Mouse (Mus musculus) heart, embryonic 14.5 days (tissue): ENCODE results near the gene Nxnl1. TPM values are rescaled to one million over a fixed set of nuclear protein-coding genes. Genes with fewer than 3 reads are reported as not detected.

ENCODE experiments used
- ATAC-seq: fragments of 200-750 bp; cut with Nextera tagmentation; 2 replicates; pipeline ENCODE4 v1.8.0; 2017; ENCODE audit warnings: low read depth, moderate TSS enrichment; ENCODE audit not compliant: insufficient number of reproducible peaks, insufficient read depth, low FRiP score
- H3K27ac ChIP-seq, 2 experiments: fragments of 200-500 bp in 1 of 2; fragments of 300-500 bp in 1 of 2; sonication (generic) in 1 of 2; replicated peaks in 1 of 2; 2 replicates each; pipeline ENCODE4 v1.5.1; 2012 to 2014; ENCODE audit warnings: low read depth in 2 of 2, low read length in 2 of 2, control low read depth in 1 of 2, mild to moderate bottlenecking in 1 of 2, mixed read lengths in 1 of 2; ENCODE audit not compliant: control insufficient read depth in 1 of 2, insufficient read depth in 1 of 2
- H3K27me3 ChIP-seq: fragments of 300-500 bp; sonication (generic); 2 replicates; pipeline ENCODE4 v1.6.1; 2014; ENCODE audit warnings: mild to moderate bottlenecking, low read length, control low read depth; ENCODE audit not compliant: control insufficient read depth, insufficient read depth
- H3K36me3 ChIP-seq: fragments of 300-500 bp; sonication (generic); 2 replicates; pipeline ENCODE4 v1.6.1; 2014; ENCODE audit warnings: mild to moderate bottlenecking, control low read depth, low read length, mixed read lengths; ENCODE audit not compliant: control insufficient read depth, insufficient read depth
- H3K4me1 ChIP-seq, 2 experiments: fragments of 200-500 bp in 1 of 2; fragments of 300-500 bp in 1 of 2; sonication (generic) in 1 of 2; 2 replicates each; pipeline ENCODE4 v1.6.1; 2012 to 2014; ENCODE audit warnings: low read length in 2 of 2, control low read depth in 1 of 2, mixed read lengths in 1 of 2; ENCODE audit not compliant: control insufficient read depth in 2 of 2, insufficient read depth in 2 of 2
- H3K4me2 ChIP-seq: fragments of 300-500 bp; sonication (generic); 2 replicates; pipeline ENCODE4 v1.6.1; 2014; ENCODE audit warnings: mild to moderate bottlenecking, low read length
- H3K4me3 ChIP-seq, 2 experiments: fragments of 200-500 bp in 1 of 2; fragments of 300-500 bp in 1 of 2; sonication (generic) in 1 of 2; 2 replicates each; pipeline ENCODE4 v1.5.1; 2012 to 2014; ENCODE audit warnings: low read length in 2 of 2, mild to moderate bottlenecking in 2 of 2, control low read depth in 1 of 2, low read depth in 1 of 2, moderate library complexity in 1 of 2; ENCODE audit not compliant: control insufficient read depth in 1 of 2, insufficient read depth in 1 of 2
- H3K9ac ChIP-seq: fragments of 300-500 bp; sonication (generic); 2 replicates; pipeline ENCODE4 v1.6.1; 2014; ENCODE audit warnings: mild to moderate bottlenecking, low read length
- H3K9me3 ChIP-seq: fragments of 300-500 bp; sonication (generic); 2 replicates; pipeline ENCODE4 v1.6.1; 2016; ENCODE audit warnings: low read length, control low read depth; ENCODE audit not compliant: control insufficient read depth
- WGBS: fragments of 180-500 bp; shearing (Covaris S2); extraction: QIAGEN DNeasy Blood & Tissue Kit; methylation state at CpG from one replicate; pipeline ENCODE4 v1.1.7; 2014; 5-methylcytosine and 5-hydroxymethylcytosine counted together
- polyA plus RNA-seq: library from polyadenylated mRNA; unstranded; fragments of >200 nt; fragmentation: Nextera tagmentation; extraction: Ambion mirVana; gene quantifications from 2 replicates; pipeline ENCODE4 v1.2.1, GENCODE M21; 2014

Gene Nxnl1
- polyA plus RNA-seq, 1 experiment from 2014 or later = not detected

DNA sequence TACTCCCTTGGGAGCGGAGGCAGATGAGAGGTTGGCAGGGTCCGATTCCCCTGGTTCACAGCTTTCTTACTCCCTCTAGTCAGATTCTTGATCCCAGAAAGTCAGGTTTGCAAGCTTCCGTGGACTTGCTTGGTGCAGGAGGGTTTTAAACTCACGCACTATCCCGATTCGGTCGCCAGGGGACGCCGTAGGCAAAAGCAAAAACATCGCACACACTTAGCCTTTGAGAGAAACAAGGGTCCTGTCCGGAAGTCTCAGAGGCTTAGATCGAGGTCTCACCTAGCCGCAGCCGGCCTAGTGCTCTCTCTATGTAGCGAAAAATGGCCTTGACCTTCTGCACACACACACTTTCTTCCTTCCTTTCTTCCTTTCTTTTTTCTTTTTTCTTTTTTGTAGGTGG lies 5.0 kb downstream of the Nxnl1 start:
- Histone ChIP-seq H3K9me3 (0 out of 2 replicates have a peak, but pooled peaks cover 2% of the 10 kb centered on the region), H3K4me3 (no peak overlapping the region), H3K9ac (no peak overlapping the region), H3K27ac (no peak overlapping the region), H3K4me1 (peaks cover 6 to 13% of the 10 kb centered on the region in 2 experiments), H3K36me3 (no peaks in the 10 kb centered on the region), H3K27me3 (peaks cover 74% of the 10 kb centered on the region), H3K4me2 (no peak overlapping the region)
- ATAC-seq = no peak
- WGBS = 3% methylated on average over 15 of the region's 15 CpGs

DNA sequence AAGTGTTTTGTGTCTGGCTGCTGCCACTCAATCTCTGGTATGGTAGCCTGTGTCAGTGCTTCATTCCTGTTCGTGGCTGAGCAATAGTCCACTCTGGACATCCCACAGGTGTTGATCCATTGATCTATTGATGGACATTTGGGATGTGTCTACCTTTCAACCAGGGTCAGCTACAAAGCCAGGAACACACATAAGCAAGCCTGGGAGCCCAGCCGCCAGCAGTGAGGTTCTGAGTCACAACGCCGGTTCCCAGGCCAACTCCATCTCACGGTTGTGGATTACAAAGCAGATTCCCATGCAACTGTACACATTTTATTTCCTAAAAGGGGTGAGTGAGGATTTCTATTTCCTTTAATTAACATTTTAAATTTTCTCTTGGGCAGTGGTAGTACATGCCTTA lies 5.6 kb downstream of the Nxnl1 start:
- Histone ChIP-seq H3K36me3 (no peaks in the 10 kb centered on the region), H3K9ac (no peak overlapping the region), H3K4me1 (peaks cover 6 to 13% of the 10 kb centered on the region in 2 experiments), H3K9me3 (0 out of 2 replicates have a peak, but pooled peaks cover 2% of the 10 kb centered on the region), H3K4me2 (no peak overlapping the region), H3K27me3 (peaks cover 75% of the 10 kb centered on the region), H3K27ac (no peak overlapping the region), H3K4me3 (no peak overlapping the region)
- 83% methylated on average over 5 of the region's 5 CpGs for WGBS
- ATAC-seq = no peak

DNA sequence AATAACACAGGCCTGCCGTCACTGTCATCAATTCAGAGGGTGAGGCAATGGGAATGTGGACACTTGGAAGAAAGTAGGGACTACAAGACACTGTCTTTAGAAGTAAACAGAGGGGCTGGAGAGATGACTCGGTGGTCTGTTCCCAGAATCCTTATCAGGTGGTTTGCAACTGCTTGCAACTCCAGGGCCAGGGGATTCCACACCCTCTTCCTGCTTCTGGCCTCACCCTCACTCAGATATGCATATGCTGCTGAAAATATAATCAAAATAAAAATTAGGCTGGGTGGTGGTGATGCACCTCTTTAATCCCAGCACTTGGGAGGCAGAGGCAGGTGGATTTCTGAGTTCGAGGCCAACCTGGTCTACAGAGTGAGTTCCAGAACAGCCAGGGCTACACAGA lies 6.3 kb downstream of the Nxnl1 start:
- ATAC-seq = no peak
- Histone ChIP-seq H3K4me1 (peaks cover 6 to 13% of the 10 kb centered on the region in 2 experiments), H3K4me3 (no peak overlapping the region), H3K4me2 (no peak overlapping the region), H3K36me3 (no peaks in the 10 kb centered on the region), H3K9ac (no peak overlapping the region), H3K9me3 (0 out of 2 replicates have a peak, but pooled peaks cover 2% of the 10 kb centered on the region), H3K27me3 (peaks cover 79% of the 10 kb centered on the region), H3K27ac (no peak overlapping the region)
- 64% methylated on average over 3 of the region's 3 CpGs for WGBS

DNA sequence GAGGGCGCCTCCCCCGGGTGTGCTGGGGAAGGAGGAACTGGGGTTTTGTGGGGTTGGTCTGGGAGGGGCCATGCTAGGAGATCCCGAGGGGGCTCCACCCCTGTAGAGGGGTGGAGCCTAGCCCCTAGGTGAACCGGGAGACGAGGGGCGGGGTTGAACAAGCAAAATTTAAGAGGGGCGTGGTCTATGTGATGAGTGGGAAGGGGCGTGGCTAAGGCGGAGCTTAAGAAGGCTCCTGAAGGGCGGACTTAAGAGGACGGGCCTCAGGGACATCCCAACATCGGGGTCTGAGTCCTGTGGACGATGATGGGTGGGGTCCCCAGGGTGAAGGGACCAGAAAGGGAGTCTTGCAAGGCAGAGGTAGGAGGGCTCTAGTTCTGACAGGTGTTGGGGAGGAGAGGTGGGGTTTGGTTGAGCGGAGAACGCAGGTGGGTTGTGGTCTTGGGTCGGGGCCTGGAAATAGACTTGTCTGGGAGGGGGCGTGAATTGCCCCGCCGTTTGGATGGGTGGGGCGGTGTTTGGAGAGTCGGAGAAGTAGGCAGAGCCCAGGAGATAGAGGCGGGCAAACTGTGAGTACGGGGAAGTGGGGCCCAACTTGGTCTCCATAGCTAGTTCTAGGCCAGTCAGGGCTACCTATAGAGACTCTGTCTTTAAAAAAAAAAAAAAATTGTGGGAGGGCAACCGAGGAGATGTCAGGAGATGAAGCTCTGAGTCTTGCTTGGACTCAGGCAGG lies 7.3 kb downstream of the Nxnl1 start:
- Histone ChIP-seq H3K4me3 (peak overlapping the region; percentile 38 to 42), H3K36me3 (no peaks in the 10 kb centered on the region), H3K4me1 (peaks cover 7 to 13% of the 10 kb centered on the region in 2 experiments), H3K9ac (peak overlapping the region; percentile 42; the same call in 1 of the 2 replicates), H3K4me2 (peak overlapping the region; percentile 69), H3K27me3 (peaks cover 79% of the 10 kb centered on the region), H3K9me3 (no peaks in the 10 kb centered on the region), H3K27ac (no peak overlapping the region)
- 2% methylated on average over 24 of the region's 24 CpGs for WGBS
- ATAC-seq = peak; percentile 35

DNA sequence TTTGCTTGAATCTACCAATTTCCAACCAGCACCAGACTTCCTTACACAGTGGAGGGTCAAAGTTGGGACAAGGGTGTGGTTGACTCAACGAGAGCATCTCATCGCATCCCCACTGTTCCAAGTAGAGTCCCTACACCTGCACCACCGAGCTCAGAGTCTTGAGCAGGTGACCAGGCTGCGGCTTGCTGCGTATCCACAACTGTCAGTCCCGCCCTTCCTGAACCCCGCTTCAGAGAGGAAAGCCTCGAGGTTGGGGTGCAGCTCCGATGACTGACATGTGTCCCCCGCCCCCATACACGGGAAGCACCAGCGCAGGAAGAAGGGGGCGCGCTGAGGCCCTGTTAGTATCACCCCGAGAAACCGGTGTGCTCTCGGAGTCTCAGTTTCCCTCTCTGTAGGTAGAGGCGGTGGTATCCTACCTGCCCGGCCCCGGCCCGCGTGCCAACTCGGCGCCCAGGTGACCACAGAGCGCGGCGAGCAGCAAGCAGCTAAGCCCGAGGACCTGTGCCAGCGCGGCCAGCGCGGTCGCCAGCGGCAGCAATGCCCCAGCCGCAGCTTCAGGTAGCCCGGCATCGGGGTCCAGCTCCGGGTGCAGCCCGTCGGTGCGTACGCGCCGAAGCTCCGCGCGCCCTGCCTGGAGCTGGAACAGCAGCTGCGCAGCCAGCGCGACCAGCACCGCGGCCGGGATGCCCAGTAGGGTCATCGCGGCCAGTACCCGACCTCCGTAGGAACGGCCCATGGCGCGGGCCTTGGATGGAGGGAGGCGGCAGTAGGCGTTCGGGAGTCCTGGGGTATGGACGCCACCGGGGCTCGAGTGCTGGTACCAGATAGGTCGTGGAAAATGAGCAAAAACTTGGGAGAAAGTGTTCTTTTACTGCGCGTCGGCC lies 8.1 kb downstream of the Nxnl1 start, which contains the start of gene Tmem221:
TSS of gene Tmem221 (minus strand) at position 801 of the 887 bp plus-strand sequence.
- H3K4me3 ChIP-seq = peak within 1 kb of the TSS; percentile 38 to 42
- peak within 1 kb of the TSS; percentile 69 for H3K4me2 ChIP-seq
- H3K27ac ChIP-seq = no peak within 1 kb of the TSS
- H3K9me3 ChIP-seq = no peaks in the 10 kb centered on the region
- no peaks in the 10 kb centered on the region for H3K36me3 ChIP-seq
- no peak for ATAC-seq
- H3K27me3 ChIP-seq = peaks cover 78% of the 10 kb centered on the region
- 5% methylated on average over 70 of the region's 70 CpGs for WGBS
- peak within 1 kb of the TSS; percentile 42; the same call in 1 of the 2 replicates for H3K9ac ChIP-seq
- H3K4me1 ChIP-seq = peaks cover 7 to 13% of the 10 kb centered on the region in 2 experiments

DNA sequence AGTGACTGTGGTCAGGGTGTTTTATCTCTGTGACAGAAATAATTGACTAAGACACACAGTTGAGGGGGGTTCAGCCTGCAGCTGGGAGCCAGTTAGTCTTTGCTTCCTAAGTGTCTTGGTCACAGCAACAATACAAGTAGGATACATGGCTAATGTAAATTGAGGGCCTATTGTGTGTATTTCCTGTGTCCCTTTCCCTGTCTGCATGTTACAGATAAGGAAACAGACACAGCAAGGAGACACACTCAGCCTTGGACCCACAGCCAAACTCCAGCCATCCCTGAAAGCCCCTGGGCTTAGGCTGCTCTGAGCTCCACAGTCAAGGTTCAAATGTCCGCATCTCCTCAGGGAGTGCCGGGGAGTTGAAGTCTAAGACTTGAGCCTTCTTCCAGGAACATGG lies 11.8 kb downstream of the Nxnl1 start:
- peak overlapping the region in 1 of 2 experiments; percentile 23; a peak in 1 of 4 replicates for H3K27ac ChIP-seq
- H3K4me1 ChIP-seq = peaks cover 9 to 12% of the 10 kb centered on the region in 2 experiments
- no peak for ATAC-seq
- no peak overlapping the region for H3K4me3 ChIP-seq
- H3K27me3 ChIP-seq = peaks cover 42% of the 10 kb centered on the region
- H3K36me3 ChIP-seq = no peaks in the 10 kb centered on the region
- 90% methylated on average over 2 of the region's 2 CpGs for WGBS
- no peak overlapping the region for H3K9ac ChIP-seq
- H3K4me2 ChIP-seq = no peak overlapping the region
- H3K9me3 ChIP-seq = no peaks in the 10 kb centered on the region

DNA sequence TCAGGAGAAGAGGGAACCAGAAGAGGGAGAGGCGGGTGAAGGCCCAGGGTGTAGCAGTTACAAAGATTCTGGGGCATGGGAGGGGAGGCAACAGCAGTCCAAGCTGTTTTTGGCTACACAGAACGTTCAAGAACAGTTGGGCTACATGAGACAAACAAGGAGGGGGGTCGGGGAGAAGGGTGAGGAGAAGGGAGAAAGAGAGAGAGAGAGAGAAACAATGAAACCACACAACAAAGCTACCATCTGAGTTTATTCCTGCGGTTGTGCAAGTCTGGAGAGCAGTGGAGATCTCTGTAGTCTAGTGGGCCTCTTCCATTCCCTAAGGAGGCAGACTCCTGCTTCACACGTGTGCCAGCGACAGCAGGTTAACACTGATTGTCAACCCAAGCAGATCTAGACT lies 12.4 kb downstream of the Nxnl1 start:
- no peak overlapping the region for H3K9ac ChIP-seq
- no peak for ATAC-seq
- H3K9me3 ChIP-seq = no peaks in the 10 kb centered on the region
- no peak overlapping the region for H3K4me3 ChIP-seq
- H3K4me2 ChIP-seq = no peak overlapping the region
- H3K27me3 ChIP-seq = peaks cover 35% of the 10 kb centered on the region
- H3K4me1 ChIP-seq = peaks cover 8 to 12% of the 10 kb centered on the region in 2 experiments
- peak overlapping the region in 1 of 2 experiments; percentile 23; a peak in 1 of 4 replicates for H3K27ac ChIP-seq
- 70% methylated on average over 6 of the region's 6 CpGs for WGBS
- H3K36me3 ChIP-seq = no peaks in the 10 kb centered on the region
